Mouse (Mus musculus): ENCODE measurements around the gene Gpx1.
A peak's percentile ranks its signal among the peaks of the same experiment; 100 is the strongest.

GRCm38 (mm10) chr9:108290016-108290750 lies 48.5 kb upstream of the Gpx1 start, which contains the start of gene Nicn1:
- TF ChIP-seq CTCF (IDR thresholded peaks at IDR 0.05; ENCODE audit: low read depth) (no peak), EP300 (IDR thresholded peaks at IDR 0.05; ENCODE audit: low read depth) (peak; percentile 25; the same call in 1 of the 2 replicates)
